Mouse (Mus musculus) CD4-positive, CD25-positive, alpha-beta regulatory T cell, adult 4 months (primary cell): ENCODE data around the gene Nob1. TPM values are rescaled to one million over a fixed set of nuclear protein-coding genes. Genes with fewer than 3 reads are reported as not detected.

ENCODE experiments used
- ATAC-seq: one replicate; pipeline ENCODE4 v1.8.0; 2017
- polyA plus RNA-seq, 2 experiments: library from polyadenylated mRNA; unstranded; fragments of 100-300 nt; shearing (Covaris generic); gene quantifications; one replicate each; pipeline ENCODE4 v1.2.1; 2017

Gene Nob1
- polyA plus RNA-seq, 2 experiments from 2014 or later: 67.5 to 74.4 TPM

DNA sequence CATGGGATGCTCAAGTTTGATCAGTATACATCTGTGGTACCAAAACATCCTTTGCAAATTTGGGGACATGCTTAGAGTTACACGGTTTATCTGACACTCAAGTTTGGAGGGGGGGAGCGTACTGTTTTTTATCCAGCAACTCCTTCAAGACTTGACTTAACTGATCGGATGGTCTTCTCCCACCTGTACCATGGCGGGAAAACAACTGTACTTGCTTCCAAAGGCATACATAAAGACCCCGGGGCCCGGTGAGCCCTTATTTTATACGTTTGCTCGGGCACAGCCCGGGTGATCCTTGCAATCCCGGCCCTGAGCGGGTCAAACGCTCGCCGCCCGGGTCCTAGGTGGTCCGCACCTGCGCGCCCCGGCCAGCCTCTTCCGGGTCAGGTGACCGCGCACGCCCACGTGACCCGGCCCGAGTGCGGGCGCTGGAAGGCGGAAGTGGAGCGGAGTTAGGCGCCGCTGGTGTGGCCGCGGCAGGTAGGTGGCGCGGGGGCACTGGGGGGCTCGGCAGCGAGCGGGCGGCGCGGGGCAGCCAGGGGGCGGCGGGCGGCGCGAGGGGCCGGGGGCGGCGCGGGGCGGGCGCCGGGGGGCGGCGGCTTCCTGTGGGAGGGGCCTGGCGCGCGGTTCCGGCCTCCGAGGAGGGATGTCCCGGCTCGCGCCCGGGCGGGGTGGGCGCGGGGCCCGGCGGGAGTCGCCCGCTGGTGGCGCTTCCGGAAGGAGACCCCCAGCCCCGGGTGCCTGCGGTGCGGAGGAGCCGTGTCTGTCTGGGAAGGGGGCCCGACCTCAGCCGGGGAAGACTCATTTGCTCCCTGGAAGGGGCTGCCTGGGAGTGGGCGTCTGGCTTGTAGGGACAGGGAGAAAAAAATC, 11.3 kb upstream of the Nob1 start, which contains the start of gene Wwp2:
Gene Wwp2 (plus strand): TSS at position 404 of the 870 bp plus-strand sequence.
- peak; percentile 81 for ATAC-seq

DNA sequence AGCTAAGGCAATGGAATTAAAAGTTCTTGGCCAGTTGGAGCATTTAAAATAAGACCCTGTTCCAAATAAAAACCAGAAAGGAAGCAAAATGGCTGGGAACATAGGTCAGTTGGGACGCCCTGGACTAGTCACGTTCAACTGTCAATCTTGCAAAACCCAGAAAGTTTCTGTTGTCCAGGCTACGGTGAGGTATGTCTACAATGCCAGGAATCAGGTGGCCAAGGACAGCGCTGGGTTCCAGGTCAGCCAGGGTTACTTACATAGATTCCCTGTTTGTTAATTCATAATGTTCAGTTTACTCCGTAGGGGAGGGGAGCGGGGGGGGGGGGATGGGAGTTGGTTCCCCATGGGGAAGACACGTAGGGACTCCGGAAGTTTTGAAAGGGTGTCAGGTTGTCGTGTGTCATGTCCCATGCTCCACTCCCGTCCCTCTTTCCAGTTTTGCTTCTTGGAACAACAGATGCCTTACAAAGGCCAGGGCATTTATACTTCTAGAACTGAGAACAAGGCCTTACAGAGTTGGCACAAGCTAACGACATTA, 10.6 kb upstream of the Nob1 start:
- peak; percentile 7 for ATAC-seq

DNA sequence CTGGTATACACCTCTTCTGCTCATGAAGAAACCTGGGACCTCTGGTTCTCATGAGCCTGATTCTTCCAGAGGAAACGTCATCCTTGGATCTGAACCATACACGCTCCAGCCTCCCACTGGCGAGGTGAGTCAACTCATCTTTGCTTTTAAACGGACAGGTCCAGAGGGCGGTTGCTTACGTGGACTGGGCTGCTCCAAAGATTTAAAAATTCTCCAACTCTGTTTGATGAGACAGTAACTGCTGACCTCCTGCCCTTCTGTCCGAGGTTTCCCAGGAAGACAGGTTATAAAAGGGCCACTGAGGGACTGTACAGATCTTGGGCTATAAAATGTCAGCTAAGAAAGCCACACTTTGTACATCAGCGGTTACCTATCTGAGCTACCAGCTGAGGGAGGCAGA, 6.0 kb upstream of the Nob1 start:
- ATAC-seq: no peak

DNA sequence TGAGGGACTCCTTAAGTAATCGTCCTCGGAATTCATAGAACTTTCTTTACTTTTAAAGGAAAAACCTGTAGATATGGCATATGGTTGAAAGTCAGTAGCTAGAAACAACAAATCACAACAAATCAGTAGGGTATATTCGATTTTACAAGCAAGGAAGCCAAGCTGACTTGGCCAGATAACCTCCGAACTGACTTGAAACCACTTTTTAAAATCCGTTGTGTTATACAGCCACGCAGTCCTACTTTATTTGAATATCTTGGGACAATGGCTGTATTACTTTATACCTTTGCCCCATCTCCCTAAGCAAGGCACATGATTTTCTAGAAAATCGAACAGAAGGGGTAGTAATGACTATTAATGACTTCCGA, 363 bp upstream of the Nob1 start:
- no peak for ATAC-seq

DNA sequence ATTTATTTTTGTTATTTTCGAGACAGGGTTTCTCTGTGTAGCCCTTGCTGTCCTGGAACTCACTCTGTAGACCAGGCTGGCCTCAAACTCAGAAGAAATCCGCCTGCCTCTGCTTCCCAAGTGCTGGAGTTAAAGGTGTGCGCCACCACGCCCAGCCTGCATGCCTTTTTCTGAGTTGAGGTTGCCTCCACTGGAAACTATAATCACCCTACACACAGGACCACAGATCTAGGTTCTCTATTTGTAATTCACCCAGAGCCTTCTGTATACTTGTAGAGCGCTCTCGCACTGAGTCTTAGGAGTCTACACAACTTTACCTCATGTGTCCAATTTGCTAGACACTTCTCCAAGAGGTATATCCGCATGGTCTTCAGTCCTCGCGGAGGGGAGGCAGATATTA, 675 bp downstream of the Nob1 start:
- no peak for ATAC-seq

DNA sequence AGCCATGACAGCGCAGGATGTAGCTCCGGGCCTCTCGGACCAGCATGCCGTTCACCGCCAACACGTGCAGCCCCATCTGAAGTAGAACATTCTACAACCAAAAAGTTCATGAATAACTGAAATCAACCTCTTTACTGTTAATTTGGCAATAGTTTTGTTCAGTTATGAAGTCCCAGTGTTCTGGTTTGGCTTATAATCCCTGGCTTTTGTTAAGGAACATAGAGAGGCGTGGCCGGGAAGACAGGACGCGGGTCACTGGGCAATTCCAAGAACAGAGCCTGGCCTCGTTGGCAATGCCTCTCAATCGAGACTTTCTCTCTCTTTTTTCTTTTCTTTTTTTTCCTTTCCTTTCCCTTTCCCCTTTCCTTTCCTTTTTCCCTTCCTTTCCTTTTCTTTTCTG, 7.8 kb downstream of the Nob1 start:
- no peak for ATAC-seq

DNA sequence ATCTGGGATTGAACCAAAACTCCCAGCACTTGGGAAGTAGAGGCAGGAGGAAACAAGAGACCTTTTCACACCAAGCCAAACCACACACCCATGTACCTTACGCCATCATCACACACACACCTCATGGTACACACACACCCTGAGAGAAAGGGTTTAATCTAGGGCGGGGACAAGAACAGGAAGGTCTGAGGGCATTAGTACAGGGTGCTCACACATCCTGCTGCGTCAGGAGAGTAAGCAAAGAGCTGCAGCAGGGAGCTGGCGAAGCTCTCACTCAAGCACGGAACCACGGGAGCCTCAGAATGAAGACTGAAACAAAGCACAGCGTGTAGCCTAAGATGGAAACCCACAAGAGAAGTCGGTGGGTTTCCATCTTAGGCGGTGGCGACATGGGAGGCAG, 11.0 kb downstream of the Nob1 start:
- no peak for ATAC-seq

DNA sequence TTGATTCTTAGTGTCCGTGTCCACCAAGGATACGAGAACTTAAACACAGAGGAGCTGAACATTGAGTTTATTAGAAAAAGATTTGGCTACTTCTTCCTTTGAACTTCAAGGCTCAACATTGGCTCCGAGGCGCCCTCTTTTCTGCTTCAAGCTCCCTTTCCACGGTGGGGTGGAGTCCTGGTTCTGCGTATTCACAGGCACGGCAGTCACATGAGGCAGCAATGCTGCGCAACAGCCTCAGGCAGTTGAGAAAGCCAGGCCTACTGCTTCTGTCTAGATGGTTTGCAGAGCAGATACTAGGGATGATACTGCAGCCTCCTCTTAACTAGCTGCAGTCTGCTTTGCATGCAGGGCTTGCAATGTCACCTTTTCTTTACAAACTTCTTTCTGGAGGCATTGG, 12.3 kb downstream of the Nob1 start:
- ATAC-seq: no peak

DNA sequence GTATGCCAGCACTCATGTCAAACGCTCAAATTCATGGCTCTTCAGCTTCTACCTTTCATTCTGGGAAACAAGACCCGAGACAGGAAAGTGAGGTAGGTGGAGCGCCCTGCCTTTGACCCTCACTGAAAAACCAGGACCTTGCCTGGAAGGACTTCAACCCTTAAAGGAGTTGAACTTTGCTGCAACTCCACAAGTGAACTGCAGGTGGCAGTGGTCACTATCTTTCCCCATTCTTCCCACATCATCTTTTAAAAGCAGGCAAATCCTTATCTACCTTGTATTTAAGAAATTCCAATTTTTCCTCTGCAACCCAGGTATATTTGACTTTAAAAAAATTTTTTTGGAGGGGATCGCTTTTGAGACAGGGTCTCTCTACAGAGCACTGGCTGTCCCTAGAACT, 13.5 kb downstream of the Nob1 start:
- ATAC-seq: peak; percentile 72

DNA sequence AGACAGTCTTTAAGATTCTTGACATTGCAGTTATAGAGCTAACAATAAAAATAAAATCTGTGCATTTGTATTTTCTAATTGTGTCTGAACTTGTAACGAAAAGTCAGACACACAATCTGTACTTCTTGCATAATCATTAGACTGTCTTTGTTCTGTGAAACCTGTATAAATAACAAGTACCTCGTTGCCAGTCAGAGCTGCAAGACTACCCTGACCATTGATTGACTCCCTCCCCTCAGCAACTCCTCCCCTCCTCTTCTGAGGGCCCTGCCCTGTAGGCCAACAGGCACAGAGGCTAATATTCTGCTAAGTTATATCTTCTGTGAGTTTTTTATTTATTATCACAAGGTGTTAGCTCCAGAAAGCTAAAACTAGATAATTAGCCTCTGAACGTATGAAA, 18.9 kb downstream of the Nob1 start:
- ATAC-seq: no peak

DNA sequence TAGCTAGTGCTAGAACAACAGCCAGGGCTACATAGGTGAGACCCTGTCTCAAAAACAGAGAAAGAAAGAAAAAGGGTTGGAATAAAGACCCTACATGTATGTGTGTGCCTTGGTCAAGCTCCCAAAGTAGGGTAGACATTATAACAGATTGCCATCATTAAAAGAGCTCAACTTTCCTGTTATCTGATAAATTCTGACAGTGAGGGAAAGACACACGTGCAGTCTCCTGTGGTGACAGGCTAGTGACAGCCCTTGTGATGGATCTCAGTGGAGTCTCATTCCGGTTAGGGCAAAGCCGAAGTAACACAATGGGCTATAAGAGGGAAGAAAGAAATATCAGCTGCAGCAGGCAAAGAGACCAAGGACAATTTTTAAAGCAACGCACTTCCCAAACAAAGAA, 20.8 kb downstream of the Nob1 start:
- no peak for ATAC-seq

DNA sequence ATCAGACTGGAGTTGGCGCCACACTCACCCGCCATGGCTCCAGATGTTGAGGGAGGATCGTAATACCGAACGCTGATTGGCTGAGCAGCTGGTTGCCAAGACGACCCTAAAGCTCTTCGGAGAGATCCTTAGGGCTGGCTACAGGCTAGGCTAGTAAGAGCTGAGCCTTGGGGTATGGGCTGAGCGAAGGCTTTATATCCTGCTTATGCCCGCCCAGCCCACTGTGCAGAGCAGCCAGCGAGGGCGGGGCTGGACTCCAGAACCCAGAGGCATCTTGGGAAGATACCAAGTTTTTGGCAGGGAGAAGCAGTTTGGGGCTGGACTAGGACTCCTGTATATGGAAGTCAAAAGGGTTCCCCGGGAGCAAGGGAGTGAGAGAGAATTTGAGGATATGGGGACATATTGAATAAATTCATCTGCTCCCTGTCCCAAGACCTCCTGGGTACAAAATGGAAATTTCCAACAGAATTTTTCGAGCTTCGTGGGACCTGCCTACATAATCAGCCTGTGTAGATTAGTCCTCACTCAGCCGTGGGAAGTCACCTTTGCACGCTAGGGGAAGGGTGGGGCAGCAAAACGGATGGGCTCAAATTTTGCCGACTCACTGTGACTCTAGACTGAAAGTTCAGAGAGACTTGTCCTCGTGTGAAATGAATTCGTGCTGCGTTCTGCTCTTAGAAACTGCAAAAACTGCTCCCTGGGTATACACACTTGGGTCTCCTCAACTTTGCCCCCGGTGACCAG, 21.6 kb downstream of the Nob1 start, which contains the start of gene Nqo1:
Gene Nqo1 (minus strand): TSS at position 169 of the 744 bp plus-strand sequence.
- peak; percentile 71 for ATAC-seq

DNA sequence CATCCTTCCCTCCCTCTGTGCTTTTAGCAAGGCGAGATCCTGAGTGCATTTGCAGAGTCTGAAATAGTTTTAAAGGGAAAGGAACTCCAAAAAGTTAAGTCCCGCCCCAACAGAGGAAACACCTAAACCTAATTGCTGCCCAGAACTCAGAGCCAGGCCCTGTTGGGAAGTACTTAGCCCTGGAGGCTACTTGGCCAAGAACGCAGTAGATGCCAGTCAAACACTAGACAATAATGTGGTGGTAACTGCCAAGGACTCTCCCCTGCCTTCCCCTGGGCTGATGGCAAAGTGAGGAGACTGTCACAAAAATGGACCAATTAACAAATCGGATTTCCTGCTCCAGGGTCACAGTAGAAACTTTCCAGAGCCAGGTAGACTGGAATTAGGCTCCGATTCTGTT, 23.0 kb downstream of the Nob1 start:
- ATAC-seq: no peak

DNA sequence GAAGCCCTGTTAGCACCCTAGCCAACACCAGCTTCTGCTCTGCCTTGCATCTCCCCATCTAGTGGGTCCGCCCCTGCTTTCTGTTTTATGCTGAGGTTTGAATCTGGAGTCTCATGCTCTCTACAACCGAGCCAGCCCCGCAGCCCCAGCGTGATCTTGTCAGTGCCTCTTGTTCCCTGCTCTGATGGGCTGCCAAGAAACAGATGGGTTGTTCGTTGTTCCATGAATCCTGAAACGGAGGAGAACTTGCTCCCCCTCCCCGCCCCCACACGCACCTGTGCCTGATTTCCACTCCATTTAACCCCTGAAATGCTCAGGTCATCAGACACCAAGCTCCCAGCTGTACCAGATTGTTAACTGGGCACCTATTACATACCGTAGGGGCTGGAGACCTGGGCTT, 25.4 kb downstream of the Nob1 start:
- no peak for ATAC-seq

DNA sequence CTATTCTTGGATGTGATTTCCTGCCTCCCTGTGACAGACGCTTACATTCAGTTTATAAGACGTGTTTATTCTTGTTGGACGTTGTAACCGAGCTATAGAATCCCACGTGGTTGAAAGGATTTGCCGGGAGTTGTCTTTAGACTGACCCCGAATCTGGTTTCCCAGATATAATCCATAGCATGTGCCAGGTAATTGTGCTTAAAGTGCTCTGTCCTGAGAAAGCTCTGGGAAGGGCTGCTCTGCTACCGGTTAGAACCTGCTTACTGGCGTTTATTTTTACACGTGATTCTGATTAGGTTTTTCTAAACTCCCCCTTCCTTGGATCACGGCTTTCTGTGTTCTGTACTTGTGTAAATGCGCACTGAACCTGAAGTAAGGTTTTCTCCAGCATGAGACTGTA, 27.2 kb downstream of the Nob1 start:
- no peak for ATAC-seq

DNA sequence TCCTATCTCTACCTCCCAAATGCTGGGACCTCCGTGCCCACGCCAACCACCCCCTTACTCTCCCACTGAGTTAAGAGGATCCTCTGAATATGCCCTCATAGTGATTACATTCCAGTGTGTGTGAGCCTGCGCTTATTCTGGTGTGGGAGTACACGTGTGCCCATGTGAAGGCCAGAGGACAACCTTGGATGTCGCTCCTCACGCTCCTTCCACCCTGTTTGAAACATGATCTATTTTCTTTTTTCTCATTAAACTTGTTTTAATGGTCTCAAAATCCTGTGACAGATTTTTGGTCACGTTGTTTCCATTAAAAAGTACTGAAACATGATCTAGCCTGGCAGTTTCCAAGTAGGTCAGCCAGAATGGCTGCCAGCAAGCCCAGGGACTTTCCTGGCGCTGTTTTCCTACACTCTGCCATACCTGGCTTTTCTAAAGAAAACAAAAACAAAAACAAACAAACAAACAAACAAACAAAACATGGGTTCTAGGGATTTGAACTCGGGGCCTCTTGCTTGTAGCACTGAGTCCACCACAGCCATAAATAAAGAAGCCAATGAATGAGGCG, 28.7 kb downstream of the Nob1 start:
- ATAC-seq: no peak

DNA sequence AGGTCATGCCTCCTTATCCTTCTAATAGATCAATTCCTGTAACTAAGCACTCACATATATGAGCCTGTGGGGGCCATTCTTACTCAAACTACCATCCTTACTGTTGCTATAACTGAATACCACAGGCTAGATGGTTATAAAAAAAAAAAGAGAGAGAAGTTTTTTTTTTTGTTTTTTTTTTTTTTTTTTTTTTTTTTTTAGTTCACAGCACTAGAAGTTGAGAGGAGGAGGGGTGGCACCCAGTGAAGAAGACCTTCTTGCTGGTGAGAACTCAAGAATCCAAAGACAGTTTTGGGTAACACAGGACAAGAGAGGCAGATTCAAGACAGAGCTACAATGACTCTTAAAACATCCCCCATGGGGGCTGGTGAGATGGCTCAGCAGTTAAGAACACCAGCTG, 29.5 kb downstream of the Nob1 start:
- no peak for ATAC-seq

DNA sequence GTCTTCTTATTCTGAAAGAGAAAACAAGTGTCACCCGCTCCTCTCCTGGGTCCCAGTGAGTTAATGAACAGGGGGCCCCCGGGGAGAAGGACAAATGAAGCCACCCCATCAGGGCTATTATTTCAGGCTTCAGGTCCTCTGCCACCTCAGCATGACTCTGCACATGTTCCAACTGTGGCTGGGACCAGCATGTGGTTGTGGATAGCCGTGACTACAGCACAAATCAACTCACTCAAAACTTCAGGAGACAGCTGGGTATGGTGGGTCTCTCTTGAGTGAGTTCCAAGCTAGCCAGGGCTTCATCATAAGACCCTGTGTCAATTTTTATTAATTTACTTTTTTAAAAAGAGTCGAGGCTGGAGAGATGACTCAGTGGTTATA, 33.7 kb downstream of the Nob1 start:
- no peak for ATAC-seq

DNA sequence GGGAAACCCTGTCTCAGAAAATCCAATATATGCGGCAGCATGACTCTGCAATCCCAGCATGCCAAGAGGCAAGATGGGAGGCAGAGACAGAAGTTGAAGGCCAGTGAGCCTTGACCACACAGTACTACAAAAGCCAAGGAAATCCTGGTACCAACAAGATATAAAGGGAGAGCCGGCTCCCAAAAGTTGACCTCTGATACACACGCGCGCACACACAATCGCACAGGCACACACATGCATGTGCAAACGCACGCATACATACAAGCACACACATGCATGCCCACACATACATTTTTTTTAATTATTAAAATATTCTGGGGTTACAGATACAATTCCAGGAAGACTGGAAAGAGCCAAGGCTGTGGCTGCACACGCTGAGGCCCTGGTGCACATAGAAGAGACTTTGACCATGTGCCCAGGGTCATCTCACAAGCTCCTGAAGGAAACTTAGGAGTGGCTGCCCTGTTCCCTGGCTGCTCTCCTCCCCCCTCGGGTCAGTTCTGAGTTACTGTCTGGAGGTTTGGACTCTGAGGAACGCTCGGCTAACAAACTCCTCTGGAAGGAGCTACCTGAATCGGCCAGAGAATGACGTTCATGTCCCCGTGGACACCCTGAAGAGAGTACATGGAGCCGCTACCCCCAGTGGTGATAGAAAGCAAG, 34.2 kb downstream of the Nob1 start:
- ATAC-seq: no peak

DNA sequence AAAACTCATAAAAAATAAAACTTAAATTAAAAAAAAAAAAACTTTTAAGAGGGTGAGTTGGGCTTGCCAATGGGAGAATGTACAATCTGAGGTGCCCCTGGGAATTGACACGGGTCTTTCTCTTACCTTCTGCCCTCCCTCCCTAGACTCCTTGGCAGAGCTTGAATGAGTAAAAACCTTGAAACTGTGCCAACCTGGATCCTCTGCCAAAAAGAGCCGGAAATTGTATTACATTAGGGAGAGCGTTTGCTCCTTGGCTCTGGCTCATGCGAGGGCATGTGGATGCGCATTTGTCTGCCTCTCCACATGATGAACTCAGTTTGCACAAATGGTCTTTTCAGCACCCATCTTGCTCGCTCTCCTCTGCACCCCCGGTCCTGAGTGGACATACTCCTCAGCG, 35.3 kb downstream of the Nob1 start:
- no peak for ATAC-seq

DNA sequence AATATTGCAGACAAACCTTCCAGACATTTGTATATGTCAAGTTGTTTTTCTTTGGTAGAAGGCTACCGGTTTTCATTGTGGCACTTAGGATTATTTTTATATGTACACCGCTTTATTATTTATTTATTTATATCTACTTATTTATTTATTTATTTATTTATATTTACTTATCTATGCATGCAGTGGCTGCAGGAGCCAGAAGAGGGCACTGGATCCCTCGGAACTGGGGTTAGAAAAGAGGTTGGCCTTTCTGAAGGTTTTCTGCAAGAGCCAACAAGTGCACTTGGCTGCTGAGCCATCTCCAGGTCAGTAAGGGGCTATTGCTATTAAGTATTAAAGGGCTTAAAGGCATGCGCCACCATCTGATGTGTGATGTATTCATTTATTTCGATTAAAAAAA, 37.0 kb downstream of the Nob1 start:
- no peak for ATAC-seq

DNA sequence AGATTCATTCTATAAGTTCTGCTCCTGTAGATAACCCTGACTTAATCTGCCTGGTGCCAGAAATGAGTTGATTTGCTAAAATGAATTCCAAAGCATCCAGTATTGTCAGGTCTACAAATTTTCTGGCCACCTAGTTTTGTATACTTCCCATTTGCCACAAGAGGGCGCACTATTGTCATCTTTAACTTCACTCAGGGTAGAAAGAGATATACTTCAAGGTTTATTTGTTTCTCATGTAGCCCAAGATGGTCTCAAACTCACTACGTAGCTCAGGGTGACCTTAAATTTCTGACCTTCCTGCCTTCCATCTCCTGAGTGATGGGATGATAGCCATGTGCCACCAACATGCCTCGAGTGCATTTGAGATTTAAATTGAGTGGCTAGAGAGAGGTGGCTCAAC, 38.2 kb downstream of the Nob1 start:
- ATAC-seq: peak; percentile 57

DNA sequence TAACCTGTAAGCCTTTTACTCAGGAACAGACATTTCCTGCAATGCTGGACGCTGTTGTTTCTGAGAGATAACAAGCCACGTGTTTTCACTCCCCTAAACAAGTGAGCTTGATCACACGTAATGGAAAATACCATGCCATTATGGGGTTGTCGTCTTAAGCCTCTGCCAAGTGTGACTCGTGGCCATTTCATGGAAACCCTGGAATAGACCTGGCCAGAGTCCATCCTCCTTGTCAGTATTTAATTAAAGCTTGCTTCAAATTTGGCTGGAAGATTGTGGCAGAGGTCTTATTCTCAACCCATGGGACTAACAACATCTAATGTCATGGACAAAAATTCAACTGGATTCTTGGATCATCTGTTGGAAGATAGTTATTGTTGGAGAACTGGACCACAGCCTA, 38.7 kb downstream of the Nob1 start:
- ATAC-seq: no peak
